Mouse (Mus musculus) embryonic facial prominence, embryonic 15.5 days (tissue): ENCODE results near the gene Clstn3. TPM values are rescaled to one million over a fixed set of nuclear protein-coding genes. Genes with fewer than 3 reads are reported as not detected.
"Not testable (repeated sequence)": the region's sequence is repeated elsewhere in the genome, so short reads cannot be mapped to it uniquely, and the experiment has no call there.

Source experiments
- ATAC-seq: fragments of 200-750 bp; cut with Nextera tagmentation; 2 replicates; pipeline ENCODE4 v1.8.0; 2017; ENCODE audit warnings: low read depth, moderate TSS enrichment; ENCODE audit not compliant: insufficient number of reproducible peaks, low FRiP score, low TSS enrichment
- H3K27ac ChIP-seq: fragments of 300-500 bp; sonication (generic); replicated peaks from 2 replicates; pipeline ENCODE4 v1.5.1; 2015; ENCODE audit warnings: mild to moderate bottlenecking, inconsistent platforms
- H3K27me3 ChIP-seq: fragments of 300-500 bp; sonication (generic); 2 replicates; pipeline ENCODE4 v1.6.1; 2015; ENCODE audit warnings: inconsistent platforms
- H3K36me3 ChIP-seq: fragments of 300-500 bp; sonication (generic); 2 replicates; pipeline ENCODE4 v1.6.1; 2015; ENCODE audit warnings: mild to moderate bottlenecking, inconsistent platforms
- H3K4me1 ChIP-seq: fragments of 300-500 bp; sonication (generic); 2 replicates; pipeline ENCODE4 v1.6.1; 2015; ENCODE audit warnings: inconsistent platforms
- H3K4me2 ChIP-seq: fragments of 300-500 bp; sonication (generic); replicated peaks from 2 replicates; pipeline ENCODE4 v1.6.1; 2015; ENCODE audit warnings: mild to moderate bottlenecking, inconsistent platforms
- H3K4me3 ChIP-seq: fragments of 300-500 bp; sonication (generic); replicated peaks from 2 replicates; pipeline ENCODE4 v1.5.1; 2015; ENCODE audit warnings: mild to moderate bottlenecking, inconsistent platforms
- H3K9ac ChIP-seq: fragments of 300-500 bp; sonication (generic); 2 replicates; pipeline ENCODE4 v1.6.1; 2015; ENCODE audit warnings: inconsistent platforms
- H3K9me3 ChIP-seq: fragments of 300-500 bp; sonication (generic); replicated peaks from 2 replicates; pipeline ENCODE4 v1.6.1; 2016; ENCODE audit warnings: inconsistent platforms
- WGBS: fragments of 180-500 bp; shearing (Covaris S2); methylation state at CpG from one replicate; pipeline ENCODE4 v1.1.7; 2015; 5-methylcytosine and 5-hydroxymethylcytosine counted together
- polyA plus RNA-seq: library from polyadenylated mRNA; unstranded; fragments of >200 nt; fragmentation: Nextera tagmentation; extraction: Ambion mirVana; gene quantifications from 2 replicates; pipeline ENCODE4 v1.2.1, GENCODE M21; 2015

Gene Clstn3
- polyA plus RNA-seq, 1 experiment from 2014 or later, result 9.0 TPM

GRCm38 (mm10) chr6:124407180-124407579 is 57.4 kb downstream of the Clstn3 start:
- H3K27me3 ChIP-seq, result no peaks in the 10 kb centered on the region
- no peak for ATAC-seq
- H3K9me3 ChIP-seq, result no peaks in the 10 kb centered on the region
- H3K27ac ChIP-seq, result no peak overlapping the region
- H3K4me1 ChIP-seq, result no peaks in the 10 kb centered on the region
- peaks cover 53% of the 10 kb centered on the region for H3K36me3 ChIP-seq
- no peak overlapping the region for H3K9ac ChIP-seq
- no peak overlapping the region for H3K4me2 ChIP-seq
- no peak overlapping the region for H3K4me3 ChIP-seq

GRCm38 (mm10) chr6:124406326-124406725 is 58.3 kb downstream of the Clstn3 start:
- no peak overlapping the region for H3K9ac ChIP-seq
- WGBS, result 95% methylated on average over 10 of the region's 10 CpGs
- no peaks in the 10 kb centered on the region for H3K9me3 ChIP-seq
- no peak overlapping the region for H3K4me2 ChIP-seq
- H3K4me1 ChIP-seq, result no peaks in the 10 kb centered on the region
- no peak for ATAC-seq
- peaks cover 56% of the 10 kb centered on the region for H3K36me3 ChIP-seq
- H3K27me3 ChIP-seq, result no peaks in the 10 kb centered on the region
- H3K4me3 ChIP-seq, result no peak overlapping the region
- H3K27ac ChIP-seq, result no peak overlapping the region

- Histone ChIP-seq H3K27ac (no peak overlapping the region), H3K36me3 (peaks cover 79% of the 10 kb centered on the region), H3K27me3 (no peaks in the 10 kb centered on the region), H3K9me3 (no peaks in the 10 kb centered on the region), H3K4me3 (no peak overlapping the region), H3K9ac (no peak overlapping the region), H3K4me2 (no peak overlapping the region), H3K4me1 (no peaks in the 10 kb centered on the region)
- ATAC-seq, result no peak
- WGBS, result 89% methylated on average over 6 of the region's 6 CpGs
Measured at GRCm38 (mm10) chr6:124399738-124400137, 64.9 kb downstream of the Clstn3 start.

GRCm38 (mm10) chr6:124394991-124395390 is 69.6 kb downstream of the Clstn3 start:
- not testable (repeated sequence) for ATAC-seq, H3K9me3 ChIP-seq, H3K4me3 ChIP-seq, H3K27me3 ChIP-seq, H3K27ac ChIP-seq, H3K4me2 ChIP-seq, H3K4me1 ChIP-seq, H3K9ac ChIP-seq
- 92% methylated on average over 3 of the region's 3 CpGs for WGBS
- peaks cover 41% of the 10 kb centered on the region for H3K36me3 ChIP-seq

Other genes starting within 250 kb of the Clstn3 start
- gene Vmn2r27, start 232.9 kb downstream of the Clstn3 start, polyA plus RNA-seq, result not detected in 2 replicates
- 0.75 and 0.91 TPM in 2 replicates for gene Cd163, start 160.1 kb downstream of the Clstn3 start, polyA plus RNA-seq
- 48.8 and 49.0 TPM in 2 replicates for gene Pex5, start 49.7 kb downstream of the Clstn3 start, polyA plus RNA-seq
- gene C1rl, start 28.3 kb upstream of the Clstn3 start, polyA plus RNA-seq, result 0.47 and 0.67 TPM in 2 replicates
- gene C1ra, start 47.6 kb upstream of the Clstn3 start, polyA plus RNA-seq, result 5.1 and 6.1 TPM in 2 replicates
- 5.7 and 9.0 TPM in 2 replicates for gene C1s1, start 77.6 kb upstream of the Clstn3 start, polyA plus RNA-seq
- not detected in 2 replicates for gene C1rb, start 105.5 kb upstream of the Clstn3 start, polyA plus RNA-seq
- gene C1s2, start 171.3 kb upstream of the Clstn3 start, polyA plus RNA-seq, result 0.14 and 0.21 TPM in 2 replicates
- 56.0 and 56.1 TPM in 2 replicates for gene Lpcat3, start 198.2 kb upstream of the Clstn3 start, polyA plus RNA-seq
- 171 and 186 TPM in 2 replicates for gene Emg1, start 247.4 kb upstream of the Clstn3 start, polyA plus RNA-seq
- gene Phb2, start 247.5 kb upstream of the Clstn3 start, polyA plus RNA-seq, result 301 and 317 TPM in 2 replicates